Mouse (Mus musculus) left cerebral cortex, postnatal 10 days (tissue): Measurements from ENCODE around the gene S100z. TPM values are rescaled to one million over a fixed set of nuclear protein-coding genes. Genes with fewer than 3 reads are reported as not detected.

ENCODE experiments used
- DNase-seq, 2 experiments: peaks; one replicate each; pipeline ENCODE4 v3.0.0; 2021 to 2022; ENCODE audit warnings: low spot score in 2 of 2, mixed read lengths in 1 of 2; ENCODE audit errors: extremely low spot score in 1 of 2
- intact Hi-C: fragments of 180-260 bp; cut with DNase I; formaldehyde crosslinking; loops from one replicate; pipeline ENCODE4 v1.15.1; 2025
- total RNA-seq, 2 experiments: library from RNA; stranded (reverse); gene quantifications; 2 replicates each; pipeline ENCODE4 v1.2.3; 2021

S100z gene
- total RNA-seq, 2 experiments from 2014 or later: not detected

DNA sequence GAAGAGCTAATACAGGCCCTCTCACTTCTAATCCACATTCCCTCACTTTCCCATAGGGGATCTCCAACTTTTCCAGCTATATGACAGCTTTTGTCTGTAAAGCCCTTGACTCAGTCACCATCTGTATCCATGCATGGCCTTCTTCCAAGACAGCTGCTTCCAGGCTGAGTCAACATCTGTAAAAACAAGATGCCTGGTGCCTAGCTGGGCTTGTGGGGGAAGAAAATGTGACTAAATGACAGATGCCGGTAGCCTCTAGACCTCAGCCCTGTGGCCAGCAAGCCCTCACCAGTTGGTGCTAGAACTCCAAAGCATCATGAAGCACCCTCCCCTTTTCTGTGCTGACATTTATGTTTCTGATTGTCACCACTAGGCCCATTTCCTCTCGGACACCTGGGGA lies 27.0 kb downstream of the S100z start:
- intact Hi-C loops: no loop called here

DNA sequence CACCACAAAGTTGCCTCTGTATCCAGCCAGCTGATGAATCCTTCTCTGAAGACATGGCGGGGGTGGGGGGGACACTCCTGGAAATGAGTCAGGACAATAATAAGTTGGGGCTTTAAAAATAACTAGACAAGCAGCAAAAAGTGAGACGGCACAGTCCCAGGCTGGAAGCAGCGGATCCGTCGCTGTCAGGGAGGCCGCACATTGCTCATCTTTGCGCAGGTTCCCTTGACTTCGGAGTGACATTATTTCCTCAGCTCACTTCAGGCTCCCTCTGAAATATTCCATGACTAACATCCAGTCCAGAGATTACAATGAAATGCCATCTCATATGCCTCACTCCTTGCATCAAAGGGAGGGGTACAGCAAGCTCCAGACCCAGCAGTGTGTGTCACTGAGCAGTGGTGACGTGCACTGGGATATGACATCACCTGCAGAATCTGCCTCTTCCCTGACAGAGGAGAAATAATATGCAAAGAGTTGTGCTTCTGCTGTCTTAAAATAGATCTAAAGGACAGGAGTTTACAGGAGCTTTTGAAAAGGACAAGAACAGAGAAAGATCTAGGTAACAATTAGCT lies 27.8 kb downstream of the S100z start:
- intact Hi-C loops: no loop called here
- DNase-seq: no peak

More for the DNA sequence above, 27.0 kb downstream of the S100z start:
- DNase-seq: no peak

DNA sequence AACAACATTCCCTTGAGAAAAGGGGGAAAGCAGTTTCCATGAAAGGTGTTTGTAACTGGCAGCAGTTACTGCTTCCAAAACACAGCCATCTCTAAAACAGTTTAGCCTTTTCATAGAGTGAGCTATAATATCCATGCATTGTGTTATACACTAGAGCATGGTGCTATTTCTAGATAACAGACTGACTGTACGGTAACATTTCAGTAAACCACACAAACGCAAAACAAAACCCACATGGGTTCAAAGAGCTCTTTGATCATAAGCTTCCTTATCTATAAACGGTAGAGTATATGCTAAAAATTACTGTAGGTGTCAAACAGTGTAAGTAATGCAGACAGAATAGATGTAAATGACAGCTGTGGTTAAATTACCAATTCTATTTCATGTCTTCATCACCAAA lies 28.8 kb downstream of the S100z start:
- DNase-seq: no peak
- intact Hi-C loops: no loop called here

DNA sequence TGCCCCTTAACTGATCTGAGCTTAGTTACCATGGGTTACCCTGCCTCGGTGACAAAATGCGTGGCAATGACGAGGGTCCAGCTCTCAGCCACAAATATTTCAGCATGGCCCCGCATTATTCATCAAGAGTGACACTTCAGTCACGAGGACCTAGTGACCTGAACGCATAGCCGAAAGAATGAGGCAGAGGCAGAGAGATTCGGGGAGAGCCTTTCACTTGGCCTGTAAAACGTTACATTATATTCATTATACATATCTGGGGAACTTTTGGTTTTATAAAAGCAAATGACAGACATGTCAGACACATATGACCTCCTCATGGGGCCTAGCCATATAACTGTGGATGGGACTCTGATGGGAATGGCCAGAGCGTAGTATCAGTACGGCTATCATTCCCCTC lies 33.7 kb downstream of the S100z start, which contains the start of gene Crhbp:
Gene Crhbp, minus strand, starts transcription at position 101 of the 400 bp plus-strand sequence.
- no peak for DNase-seq

DNA sequence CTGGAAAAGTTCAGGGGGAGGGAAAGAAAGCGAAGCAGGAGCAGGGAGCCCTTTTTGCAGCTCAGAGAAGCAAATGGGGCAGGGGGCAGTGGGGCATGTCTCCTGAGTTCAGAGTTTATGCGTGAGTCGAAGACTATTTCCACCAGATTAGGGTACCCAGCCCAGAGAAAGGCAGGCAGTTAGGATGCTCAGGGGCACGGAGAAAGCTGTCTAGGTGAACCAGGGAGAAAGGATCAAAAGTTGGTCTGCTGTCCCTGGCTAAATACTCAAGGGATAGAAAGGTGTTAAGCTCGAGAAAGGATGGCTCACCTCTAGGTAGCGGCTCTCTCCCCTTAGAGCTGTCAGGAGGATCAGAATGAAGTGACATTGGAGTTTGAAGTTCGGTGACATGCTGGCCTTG lies 34.2 kb downstream of the S100z start:
- intact Hi-C loops: no loop called here
- no peak for DNase-seq

More for the DNA sequence above, 33.7 kb downstream of the S100z start, which contains the start of gene Crhbp:
- intact Hi-C loops: no loop called here

DNA sequence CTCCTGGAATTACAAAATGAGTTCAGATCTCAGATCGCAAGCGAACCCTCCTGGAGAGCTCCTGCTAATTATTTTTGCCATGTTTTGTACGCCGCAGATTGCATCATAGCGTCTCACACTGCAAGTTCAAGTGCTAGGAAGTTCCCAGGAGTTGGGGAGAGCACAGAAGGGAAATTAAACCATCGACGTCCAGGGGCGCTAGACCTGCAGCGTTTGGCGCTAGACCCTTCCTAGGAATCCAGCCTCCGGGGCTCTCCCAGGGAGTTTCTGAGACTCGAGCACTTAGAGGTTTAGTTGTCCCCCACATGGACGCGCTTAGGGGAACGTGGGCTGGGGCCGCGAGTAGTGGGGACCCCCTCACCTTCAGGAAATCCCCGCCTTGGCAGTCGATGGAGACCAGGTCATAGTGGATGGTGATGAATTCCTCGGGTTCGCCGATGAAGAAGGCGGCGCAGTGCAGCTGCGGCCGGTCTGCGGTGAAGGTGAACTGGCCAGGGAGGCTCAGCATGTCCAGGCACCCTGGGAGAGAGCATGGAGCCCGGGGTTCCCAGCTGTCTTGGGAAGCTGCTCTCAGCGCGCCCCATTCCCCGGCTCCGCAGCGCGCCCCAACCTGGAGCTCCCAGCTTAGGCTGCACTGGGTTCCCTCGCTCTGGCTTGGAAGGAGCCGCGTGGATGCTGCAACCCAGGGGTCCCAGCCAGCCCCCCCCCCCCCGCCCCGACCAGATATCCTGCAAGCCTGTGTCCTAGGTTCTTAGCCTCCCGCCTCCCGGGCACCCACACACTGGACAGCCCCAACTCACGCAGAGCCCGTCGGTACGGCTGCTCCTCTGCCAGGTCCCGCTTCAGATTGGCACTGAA lies 34.9 kb downstream of the S100z start:
- intact Hi-C loops: no loop called here
- DNase-seq: peak in 1 of 2 experiments; percentile 33

DNA sequence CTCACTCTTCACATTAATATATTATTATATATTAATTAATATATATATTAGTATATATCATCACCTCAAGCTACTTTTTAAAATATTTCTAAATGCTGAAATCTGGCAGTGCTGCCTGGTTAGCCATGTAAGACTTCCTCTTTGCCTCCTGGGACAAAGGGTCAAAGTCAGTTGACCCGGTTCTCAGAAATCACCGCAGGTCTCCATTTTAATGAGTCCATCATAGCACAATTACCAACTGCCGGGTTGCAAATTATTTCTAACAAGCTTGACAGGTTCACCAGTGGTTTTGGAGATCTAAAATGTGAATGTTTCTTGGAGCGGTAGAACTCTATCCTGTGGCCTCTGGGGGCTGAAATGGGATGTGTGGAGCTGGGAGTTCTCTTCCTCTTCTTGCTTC lies 35.6 kb downstream of the S100z start:
- DNase-seq: no peak
- intact Hi-C loops: no loop called here

DNA sequence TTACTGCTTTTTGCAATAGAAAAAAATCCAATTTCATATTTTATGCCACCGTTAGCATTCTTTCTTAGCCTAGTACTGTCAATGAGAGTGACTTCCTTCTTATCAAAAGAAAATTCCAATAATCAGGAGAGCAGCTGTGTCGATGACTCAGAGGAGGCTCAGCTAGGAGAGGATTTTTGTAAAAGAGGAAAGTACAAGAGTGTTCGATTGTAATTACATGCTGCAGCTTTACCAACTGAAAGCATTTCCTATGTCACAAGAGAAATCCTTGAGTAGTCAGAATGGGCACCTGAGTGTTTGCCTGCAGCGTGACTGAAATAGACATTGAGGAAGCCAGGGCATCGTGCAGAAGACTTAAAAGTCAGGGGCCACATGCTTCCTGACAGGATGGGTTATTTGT lies 39.0 kb downstream of the S100z start:
- no peak for DNase-seq
- intact Hi-C loops: no loop called here

DNA sequence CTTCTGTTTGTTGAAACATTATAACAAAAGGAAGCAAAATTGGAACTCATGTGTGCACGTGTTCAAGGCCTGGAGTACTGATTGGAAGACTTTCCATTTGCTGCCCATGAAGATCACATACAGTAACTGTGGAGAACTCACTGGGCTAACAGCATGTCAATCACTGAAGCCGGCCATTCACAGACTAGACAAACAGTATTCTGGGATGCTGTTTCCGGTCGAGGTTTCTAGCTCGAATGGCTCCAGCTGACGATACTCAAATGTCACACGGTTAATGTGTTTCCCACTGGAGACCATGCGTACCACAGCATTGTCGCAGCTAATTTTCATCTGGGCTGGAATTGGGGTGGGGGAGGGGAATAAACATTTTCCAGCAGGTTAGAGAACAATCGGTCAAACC lies 46.8 kb downstream of the S100z start:
- intact Hi-C loops: no loop called here
- DNase-seq: no peak

DNA sequence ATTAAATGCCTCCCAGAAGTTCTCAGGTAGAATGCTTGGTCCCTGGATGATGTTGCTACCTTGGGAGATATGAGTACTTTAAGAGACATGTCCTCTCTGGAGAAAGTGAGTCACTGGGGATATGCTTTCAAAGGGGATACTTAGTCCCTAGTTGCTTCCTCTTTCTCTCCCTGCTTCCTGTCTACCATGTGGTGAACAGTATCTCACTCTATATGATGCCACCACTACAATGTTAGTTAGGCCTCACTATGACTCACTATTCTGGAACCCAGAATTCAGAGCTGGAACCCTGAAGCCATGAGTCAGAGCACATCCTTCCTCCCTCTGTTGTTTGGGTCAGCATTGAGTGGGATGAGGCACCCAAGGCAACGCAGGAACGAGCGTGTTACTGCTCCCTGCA lies 51.0 kb downstream of the S100z start:
- intact Hi-C loops: no loop called here
- DNase-seq: no peak

Other genes with a start within 250 kb of the S100z start
- gene Pde8b, start 228.4 kb downstream of the S100z start, total RNA-seq: 10 to 100 TPM; 59.6 to 79.0 TPM
- 10 to 100 TPM; 14.7 to 18.0 TPM for gene Zbed3, start 155.1 kb downstream of the S100z start, total RNA-seq
- 10 to 100 TPM; 39.0 to 39.9 TPM for gene Aggf1, start 103.4 kb downstream of the S100z start, total RNA-seq
- 10 to 100 TPM; 14.8 to 17.0 TPM for gene Crhbp, start 33.8 kb downstream of the S100z start, total RNA-seq
- under 1 TPM; 0.13 to 0.20 TPM for gene F2rl1, start 46.5 kb upstream of the S100z start, total RNA-seq
- 10 to 100 TPM in 1 of 2 experiments, 1 to 10 TPM in 1; 9.8 to 10.7 TPM for gene F2r, start 139.8 kb upstream of the S100z start, total RNA-seq
- gene F2rl2, start 218.1 kb upstream of the S100z start, total RNA-seq: under 1 TPM; 0.17 to 0.55 TPM